In the genomic region with DNA sequence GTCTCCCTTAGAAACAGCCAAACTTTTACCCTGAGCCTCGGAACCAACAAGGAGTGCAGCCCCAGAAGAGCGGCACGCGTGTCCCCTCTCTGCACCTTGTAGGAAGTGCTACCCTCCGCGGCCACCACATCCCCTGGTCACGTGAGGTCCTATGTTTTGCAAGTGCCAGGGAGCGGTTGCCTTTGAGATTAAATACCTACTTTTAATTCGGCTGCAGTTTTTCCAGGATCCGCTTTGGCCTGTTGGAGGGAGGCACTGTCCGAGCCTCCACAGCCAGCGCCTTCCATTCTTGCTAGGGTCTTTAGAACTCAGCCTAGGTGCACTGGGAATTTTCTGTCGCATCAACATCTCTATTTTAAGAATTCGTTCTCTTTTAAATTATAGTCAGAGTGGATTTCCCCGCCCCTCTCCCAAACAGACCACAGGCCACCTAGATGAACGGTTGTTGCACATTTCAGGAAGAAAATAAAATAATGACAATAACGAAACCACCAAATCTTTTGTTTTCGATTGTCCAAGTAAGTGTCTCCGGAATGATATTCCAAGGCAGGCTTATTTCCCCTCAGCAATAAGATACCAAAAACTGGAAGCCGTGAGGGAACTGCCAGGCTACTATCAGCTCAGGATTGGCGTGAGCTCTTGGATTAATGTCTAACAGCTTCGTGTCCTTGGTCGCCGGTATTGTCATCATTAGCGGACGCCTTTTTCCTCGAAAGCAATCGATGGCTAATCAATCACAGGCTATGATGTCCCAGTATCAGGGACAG, we compare ENCODE assay signal across 8 mouse cellular contexts. TPM values are rescaled to one million over a fixed set of nuclear protein-coding genes. Genes with fewer than 3 reads are reported as not detected.
DNase-seq lines count a peak whose midpoint lies in the region; ATAC-seq lines count a peak whose summit lies in the region.

No protein-coding gene starts in this region.

- peak overlapping the region; percentile 46 for H3K4me2 ChIP-seq in hindbrain, embryonic 13.5 days
- H3K4me2 ChIP-seq in liver, embryonic 16.5 days (ENCODE audit: low read depth, low read length), result peak overlapping the region; percentile 79

- WGBS in hindbrain, embryonic 13.5 days, result 2% methylated on average over 28 of the region's 28 CpGs
- 2% methylated on average over 28 of the region's 28 CpGs for WGBS in liver, embryonic 16.5 days (ENCODE audit: insufficient replicate concordance)

- ATAC-seq in common myeloid progenitor, adult 5-6 weeks (replicated peaks; ENCODE audit: low read depth, poor library complexity, severe bottlenecking), result peak; percentile 37
- ATAC-seq in hindbrain, embryonic 13.5 days (ENCODE audit: low FRiP score), result no peak
- no peak for ATAC-seq in liver, embryonic 16.5 days (ENCODE audit: low read depth)
- no peak for ATAC-seq in frontal cortex, adult (ENCODE audit: low TSS enrichment)
- ATAC-seq in erythroblast, adult 5-6 weeks (replicated peaks; ENCODE audit: low FRiP score, poor library complexity, severe bottlenecking), result no peak

- peaks cover 17% of the 10 kb centered on the region for H3K4me1 ChIP-seq in hindbrain, embryonic 13.5 days (replicated peaks)
- peaks cover 14% of the 10 kb centered on the region for H3K4me1 ChIP-seq in liver, embryonic 16.5 days (ENCODE audit: control insufficient read depth, low read depth, low read length)

- no peak overlapping the region for H3K9ac ChIP-seq in hindbrain, embryonic 13.5 days
- 0 out of 2 replicates have a peak overlapping the region, but pooled peaks have one; percentile 6 for H3K9ac ChIP-seq in liver, embryonic 16.5 days (ENCODE audit: low read depth, low read length)

- H3K9me3 ChIP-seq in hindbrain, embryonic 13.5 days, result no peaks in the 10 kb centered on the region
- H3K9me3 ChIP-seq in liver, embryonic 16.5 days (replicated peaks; ENCODE audit: control insufficient read depth, low read length), result no peaks in the 10 kb centered on the region

- DNase-seq in cerebellum, postnatal 25 days, result peak; percentile 18 to 28
- no peak for DNase-seq in cerebellum, adult 8-10 months
- DNase-seq in neural tube, embryonic 10.5 days (ENCODE audit: extremely low spot score, low spot score), result peak; percentile 55

- no peak overlapping the region for H3K27ac ChIP-seq in hindbrain, embryonic 13.5 days
- peak overlapping the region; percentile 51; the same call in 1 of the 2 replicates for H3K27ac ChIP-seq in liver, embryonic 16.5 days (ENCODE audit: low read length)

- peaks cover 94% of the 10 kb centered on the region for H3K27me3 ChIP-seq in hindbrain, embryonic 13.5 days
- H3K27me3 ChIP-seq in liver, embryonic 16.5 days (ENCODE audit: control insufficient read depth, insufficient read depth, low read depth, low read length), result peaks cover 90% of the 10 kb centered on the region

- H3K36me3 ChIP-seq in hindbrain, embryonic 13.5 days, result no peaks in the 10 kb centered on the region
- H3K36me3 ChIP-seq in liver, embryonic 16.5 days (ENCODE audit: control insufficient read depth, insufficient read depth), result no peaks in the 10 kb centered on the region

- H3K4me3 ChIP-seq in hindbrain, embryonic 13.5 days, result no peak overlapping the region
- H3K4me3 ChIP-seq in liver, embryonic 16.5 days (ENCODE audit: low read depth, low read length), result peak overlapping the region; percentile 67

RNA-seq across cellular contexts. Expression of a gene that starts 1.1 kb away (rescaled TPM):
- 4.6 and 10.8 TPM in 2 replicates for total RNA-seq in common myeloid progenitor, adult 5-6 weeks (2017)
- polyA plus RNA-seq in hindbrain, embryonic 13.5 days (2015; fragmentation: Nextera tagmentation; extraction: Ambion mirVana), result 1.2 and 2.9 TPM in 2 replicates
- polyA plus RNA-seq in liver, embryonic 16.5 days (2015; fragmentation: Nextera tagmentation; extraction: Ambion mirVana), result 5.1 and 6.5 TPM in 2 replicates
- total RNA-seq in erythroblast, adult 5-6 weeks (2015; ENCODE audit: low replicate concordance), result 1.7 and 6.9 TPM in 2 replicates
- 1.8 and 7.8 TPM in 2 replicates for total RNA-seq in erythroblast, adult 5-6 weeks (2017; ENCODE audit: low replicate concordance)
